Mouse (Mus musculus): ENCODE data around the gene Cryga. TPM values are rescaled to one million over a fixed set of nuclear protein-coding genes. Genes with fewer than 3 reads are reported as not detected.

Cryga gene
- polyA plus RNA-seq, 1 experiment from 2014 or later = not detected

Other genes with a start within 250 kb of the Cryga start
- gene Plekhm3, start 146.5 kb downstream of the Cryga start, polyA plus RNA-seq (2015; fragmentation: Nextera tagmentation; extraction: Ambion mirVana) = 5.7 and 7.4 TPM in 2 replicates
- gene Akr1cl, start 70.6 kb downstream of the Cryga start, polyA plus RNA-seq (2015; fragmentation: Nextera tagmentation; extraction: Ambion mirVana) = 0.95 and 1.0 TPM in 2 replicates
- gene Cryge, start 52.2 kb downstream of the Cryga start, polyA plus RNA-seq (2015; fragmentation: Nextera tagmentation; extraction: Ambion mirVana) = not detected in 2 replicates
- gene Crygd, start 39.9 kb downstream of the Cryga start, polyA plus RNA-seq (2015; fragmentation: Nextera tagmentation; extraction: Ambion mirVana) = not detected in 2 replicates
- gene Crygc, start 29.7 kb downstream of the Cryga start, polyA plus RNA-seq (2015; fragmentation: Nextera tagmentation; extraction: Ambion mirVana) = not detected in 2 replicates
- gene Crygb, start 21.1 kb downstream of the Cryga start, polyA plus RNA-seq (2015; fragmentation: Nextera tagmentation; extraction: Ambion mirVana) = not detected in 2 replicates
- not detected in 2 replicates for gene Gm28845, start 16.2 kb upstream of the Cryga start, polyA plus RNA-seq (2015; fragmentation: Nextera tagmentation; extraction: Ambion mirVana)
- gene D630023F18Rik, start 19.8 kb upstream of the Cryga start, polyA plus RNA-seq (2015; fragmentation: Nextera tagmentation; extraction: Ambion mirVana) = 0.12 and 0.26 TPM in 2 replicates
- 159 and 161 TPM in 2 replicates for gene Idh1, start 83.1 kb upstream of the Cryga start, polyA plus RNA-seq (2015; fragmentation: Nextera tagmentation; extraction: Ambion mirVana)
- gene Pikfyve, start 83.3 kb upstream of the Cryga start, polyA plus RNA-seq (2015; fragmentation: Nextera tagmentation; extraction: Ambion mirVana) = 7.7 and 10.2 TPM in 2 replicates
- not detected in 2 replicates for gene Pth2r, start 178.7 kb upstream of the Cryga start, polyA plus RNA-seq (2015; fragmentation: Nextera tagmentation; extraction: Ambion mirVana)